Mouse (Mus musculus): ENCODE measurements around the gene B3galt4. TPM values are rescaled to one million over a fixed set of nuclear protein-coding genes. Genes with fewer than 3 reads are reported as not detected.

Gene B3galt4
- total RNA-seq, 2 experiments from 2014 or later = 6.2 to 6.7 TPM

- DNase-seq (ENCODE audit: low spot score in 2 of 2) = no peak
These were observed 3.7 kb downstream of the B3galt4 start for GRCm38 (mm10) chr17:33947430-33948089.

GRCm38 (mm10) chr17:33943454-33943853 is 7.8 kb downstream of the B3galt4 start:
- DNase-seq (ENCODE audit: low spot score in 2 of 2) = no peak

- DNase-seq (ENCODE audit: low spot score in 2 of 2) = no peak
These were observed 9.9 kb downstream of the B3galt4 start for GRCm38 (mm10) chr17:33941381-33941780.

- DNase-seq (ENCODE audit: low spot score in 2 of 2) = no peak
These were observed 10.3 kb downstream of the B3galt4 start for GRCm38 (mm10) chr17:33940981-33941380.

GRCm38 (mm10) chr17:33940206-33940805 is 11.0 kb downstream of the B3galt4 start, which contains the start of the genes Pfdn6 and Wdr46:
TSS of gene Pfdn6 (minus strand) at chr17:33940343.
TSS of gene Wdr46 (plus strand) at chr17:33940660.
- peak; percentile 82 to 86 for DNase-seq (ENCODE audit: low spot score in 2 of 2)

- no peak for DNase-seq (ENCODE audit: low spot score in 2 of 2)
These were observed 12.5 kb downstream of the B3galt4 start for GRCm38 (mm10) chr17:33938783-33939182.

GRCm38 (mm10) chr17:33936993-33937392 is 14.3 kb downstream of the B3galt4 start:
- no peak for DNase-seq (ENCODE audit: low spot score in 2 of 2)

GRCm38 (mm10) chr17:33935422-33936055 is 15.7 kb downstream of the B3galt4 start:
- DNase-seq (ENCODE audit: low spot score in 2 of 2) = no peak

- no peak for DNase-seq (ENCODE audit: low spot score in 2 of 2)
These were observed 18.3 kb downstream of the B3galt4 start for GRCm38 (mm10) chr17:33932970-33933369.

- DNase-seq (ENCODE audit: low spot score in 2 of 2) = no peak
These were observed 18.8 kb downstream of the B3galt4 start for GRCm38 (mm10) chr17:33932448-33932847.

GRCm38 (mm10) chr17:33931947-33932346 is 19.3 kb downstream of the B3galt4 start:
- no peak for DNase-seq (ENCODE audit: low spot score in 2 of 2)

GRCm38 (mm10) chr17:33931159-33931866 is 20.0 kb downstream of the B3galt4 start:
- DNase-seq (ENCODE audit: low spot score in 2 of 2) = no peak

GRCm38 (mm10) chr17:33930280-33931158 is 20.8 kb downstream of the B3galt4 start:
- peak; percentile 54 to 65 for DNase-seq (ENCODE audit: low spot score in 2 of 2)

- DNase-seq (ENCODE audit: low spot score in 2 of 2) = peak; percentile 94 to 97
These were observed 21.7 kb downstream of the B3galt4 start, which contains the start of gene Rgl2 for GRCm38 (mm10) chr17:33929371-33930279. TSS of gene Rgl2 (plus strand) at chr17:33929543.

- no peak for DNase-seq (ENCODE audit: low spot score in 2 of 2)
These were observed 22.9 kb downstream of the B3galt4 start for GRCm38 (mm10) chr17:33928251-33928947.

GRCm38 (mm10) chr17:33926207-33926932 is 24.9 kb downstream of the B3galt4 start:
- no peak for DNase-seq (ENCODE audit: low spot score in 2 of 2)

GRCm38 (mm10) chr17:33925406-33926116 is 25.7 kb downstream of the B3galt4 start:
- DNase-seq (ENCODE audit: low spot score in 2 of 2) = no peak
